Mouse (Mus musculus): ENCODE measurements around the gene Hmmr. TPM values are rescaled to one million over a fixed set of nuclear protein-coding genes. Genes with fewer than 3 reads are reported as not detected.
"Not testable (repeated sequence)": the region's sequence is repeated elsewhere in the genome, so short reads cannot be mapped to it uniquely, and the experiment has no call there.

Hmmr gene
- polyA plus RNA-seq, 1 experiment from 2014 or later: 55.0 TPM

DNA sequence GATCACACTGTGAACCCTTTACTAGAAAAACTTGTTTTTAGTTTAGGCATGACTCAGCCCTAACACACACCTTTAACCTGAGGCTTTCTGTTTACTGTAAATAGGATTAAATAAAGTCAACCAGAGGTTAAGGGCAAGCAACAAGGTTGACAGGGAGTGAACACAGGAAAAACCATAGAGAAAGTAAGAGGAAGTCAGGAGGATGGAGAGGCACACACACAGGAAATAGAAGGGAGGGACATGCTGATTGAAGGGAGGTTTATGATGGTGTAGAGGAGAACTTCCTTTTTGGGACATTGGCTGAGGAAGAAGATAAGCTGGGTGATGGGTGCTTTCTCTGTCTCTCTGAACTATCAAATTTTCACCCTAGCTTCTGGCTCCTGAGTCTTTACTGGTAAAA lies 14.9 kb downstream of the Hmmr start:
- Histone ChIP-seq H3K27me3 (ENCODE audit: control insufficient read depth, insufficient read depth, low read length) (no peaks in the 10 kb centered on the region), H3K4me2 (replicated peaks; ENCODE audit: low read depth, low read length) (no peak overlapping the region), H3K9me3 (ENCODE audit: control insufficient read depth, low read length) (no peaks in the 10 kb centered on the region), H3K4me3 (ENCODE audit: low read depth, low read length) (no peak overlapping the region), H3K36me3 (ENCODE audit: control insufficient read depth, insufficient read depth, low read length) (0 out of 2 replicates have a peak, but pooled peaks cover 6% of the 10 kb centered on the region), H3K9ac (ENCODE audit: low read depth, low read length) (no peak overlapping the region), H3K27ac (ENCODE audit: low read depth, low read length) (no peak overlapping the region), H3K4me1 (replicated peaks; ENCODE audit: control insufficient read depth, insufficient read depth, low read length) (no peaks in the 10 kb centered on the region)
- ATAC-seq (ENCODE audit: low FRiP score) (no peak), DNase-seq (ENCODE audit: low spot score) (no peak)

DNA sequence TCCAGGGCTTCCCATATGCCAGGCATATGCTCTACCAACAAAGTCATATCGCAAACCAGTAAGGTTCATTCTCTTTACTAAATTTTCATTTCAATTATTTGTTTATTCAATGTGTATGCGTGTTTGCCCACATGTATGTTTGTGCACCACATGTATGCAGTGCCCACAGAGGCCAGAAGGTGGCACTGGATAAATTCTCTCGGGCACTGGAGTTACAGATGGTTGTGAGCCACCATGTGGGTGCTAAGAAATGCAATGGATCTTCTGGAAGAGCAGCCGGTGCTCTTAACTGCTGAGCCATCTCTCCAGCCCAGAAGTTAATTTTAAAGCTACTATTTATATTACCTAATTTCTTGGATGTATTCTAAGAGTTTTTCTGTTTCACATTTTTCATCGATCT lies 17.7 kb downstream of the Hmmr start:
- no peak overlapping the region for H3K4me3 ChIP-seq (ENCODE audit: low read depth, low read length)
- no peak for DNase-seq (ENCODE audit: low spot score)
- no peak for ATAC-seq (ENCODE audit: low FRiP score)
- WGBS: 97% methylated on average over 5 of the region's 5 CpGs
- H3K27ac ChIP-seq (ENCODE audit: low read depth, low read length): no peak overlapping the region
- no peak overlapping the region for H3K9ac ChIP-seq (ENCODE audit: low read depth, low read length)
- H3K27me3 ChIP-seq (ENCODE audit: control insufficient read depth, insufficient read depth, low read length): no peaks in the 10 kb centered on the region
- H3K4me1 ChIP-seq (replicated peaks; ENCODE audit: control insufficient read depth, insufficient read depth, low read length): no peaks in the 10 kb centered on the region
- H3K4me2 ChIP-seq (replicated peaks; ENCODE audit: low read depth, low read length): no peak overlapping the region
- H3K36me3 ChIP-seq (ENCODE audit: control insufficient read depth, insufficient read depth, low read length): 0 out of 2 replicates have a peak, but pooled peaks cover 4% of the 10 kb centered on the region
- no peaks in the 10 kb centered on the region for H3K9me3 ChIP-seq (ENCODE audit: control insufficient read depth, low read length)

DNA sequence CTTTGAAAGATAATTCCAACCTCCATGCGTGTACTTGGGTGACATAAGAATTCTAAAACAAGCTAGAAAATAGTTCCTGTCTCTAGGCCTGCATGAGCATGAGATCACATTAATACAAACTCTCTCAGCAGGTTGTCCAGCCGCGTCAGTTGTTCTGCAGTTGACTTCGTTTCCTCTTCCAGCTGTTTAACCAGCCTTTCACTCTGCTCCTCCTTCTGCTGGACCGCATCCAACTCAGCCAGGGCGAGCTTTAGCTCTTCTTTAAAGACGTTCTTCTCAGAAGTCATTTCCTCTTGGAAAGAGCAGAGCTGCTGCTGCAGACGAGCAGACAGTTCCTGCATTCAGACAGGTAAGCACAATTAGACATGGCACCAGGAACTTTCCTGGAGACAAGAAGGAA lies 19.4 kb downstream of the Hmmr start:
- Histone ChIP-seq H3K27me3 (ENCODE audit: control insufficient read depth, insufficient read depth, low read length) (no peaks in the 10 kb centered on the region), H3K9me3 (ENCODE audit: control insufficient read depth, low read length) (no peaks in the 10 kb centered on the region), H3K9ac (ENCODE audit: low read depth, low read length) (no peak overlapping the region), H3K36me3 (ENCODE audit: control insufficient read depth, insufficient read depth, low read length) (0 out of 2 replicates have a peak, but pooled peaks cover 10% of the 10 kb centered on the region), H3K27ac (ENCODE audit: low read depth, low read length) (no peak overlapping the region), H3K4me3 (ENCODE audit: low read depth, low read length) (no peak overlapping the region), H3K4me1 (replicated peaks; ENCODE audit: control insufficient read depth, insufficient read depth, low read length) (no peaks in the 10 kb centered on the region), H3K4me2 (replicated peaks; ENCODE audit: low read depth, low read length) (no peak overlapping the region)
- WGBS: 88% methylated on average over 8 of the region's 8 CpGs
- DNase-seq (ENCODE audit: low spot score) (no peak), ATAC-seq (ENCODE audit: low FRiP score) (no peak)

DNA sequence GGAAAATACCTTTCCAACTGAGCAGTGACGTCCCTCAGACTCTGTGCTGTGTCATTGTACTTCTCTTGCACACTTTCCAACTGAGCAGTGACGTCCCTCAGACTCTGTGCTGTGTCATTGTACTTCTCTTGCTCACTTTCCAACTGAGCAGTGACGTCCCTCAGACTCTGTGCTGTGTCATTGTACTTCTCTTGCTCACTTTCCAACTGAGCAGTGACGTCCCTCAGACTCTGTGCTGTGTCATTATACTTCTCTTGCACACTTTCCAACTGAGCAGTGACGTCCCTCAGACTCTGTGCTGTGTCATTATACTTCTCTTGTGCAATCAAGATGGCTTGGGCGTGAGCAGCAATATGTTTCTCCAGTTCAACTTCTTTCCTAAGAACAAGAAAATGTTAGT lies 23.3 kb downstream of the Hmmr start:
- H3K9me3 ChIP-seq (ENCODE audit: control insufficient read depth, low read length); DNase-seq (ENCODE audit: low spot score); H3K4me1 ChIP-seq (replicated peaks; ENCODE audit: control insufficient read depth, insufficient read depth, low read length); H3K4me3 ChIP-seq (ENCODE audit: low read depth, low read length); H3K27me3 ChIP-seq (ENCODE audit: control insufficient read depth, insufficient read depth, low read length); ATAC-seq (ENCODE audit: low FRiP score); H3K36me3 ChIP-seq (ENCODE audit: control insufficient read depth, insufficient read depth, low read length); H3K4me2 ChIP-seq (replicated peaks; ENCODE audit: low read depth, low read length); H3K27ac ChIP-seq (ENCODE audit: low read depth, low read length); H3K9ac ChIP-seq (ENCODE audit: low read depth, low read length): not testable (repeated sequence)
- 90% methylated on average over 6 of the region's 6 CpGs for WGBS

DNA sequence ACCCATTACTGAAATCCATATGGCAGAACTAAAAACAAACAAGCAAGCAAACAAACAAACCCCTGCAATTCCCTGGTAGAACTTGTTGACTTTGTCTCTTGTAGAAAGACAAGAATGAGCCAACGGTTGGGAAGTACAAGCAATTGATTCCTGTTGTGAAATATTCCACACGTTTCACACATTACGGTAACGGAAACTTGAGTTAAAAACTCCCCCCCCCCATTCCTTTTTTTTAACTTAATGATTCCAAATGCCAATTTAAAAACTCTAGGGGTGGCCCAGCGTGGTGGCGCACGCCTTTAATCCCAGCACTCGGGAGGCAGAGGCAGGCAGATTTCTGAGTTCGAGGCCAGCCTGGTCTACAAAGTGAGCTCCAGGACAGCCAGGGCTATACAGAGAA lies 38.1 kb downstream of the Hmmr start, which contains the start of gene Mat2b:
Mat2b (minus strand) TSS at position 101 of the 400 bp plus-strand sequence.
- Histone ChIP-seq H3K4me1 (replicated peaks; ENCODE audit: control insufficient read depth, insufficient read depth, low read length) (peaks cover 4% of the 10 kb centered on the region; the same call in 1 of the 2 replicates), H3K36me3 (ENCODE audit: control insufficient read depth, insufficient read depth, low read length) (no peaks in the 10 kb centered on the region), H3K9ac (ENCODE audit: low read depth, low read length) (peak within 1 kb of the TSS; percentile 79), H3K4me2 (replicated peaks; ENCODE audit: low read depth, low read length) (peak within 1 kb of the TSS; percentile 61), H3K9me3 (ENCODE audit: control insufficient read depth, low read length) (no peaks in the 10 kb centered on the region), H3K27ac (ENCODE audit: low read depth, low read length) (peak within 1 kb of the TSS; percentile 87), H3K4me3 (ENCODE audit: low read depth, low read length) (peak within 1 kb of the TSS; percentile 89), H3K27me3 (ENCODE audit: control insufficient read depth, insufficient read depth, low read length) (no peaks in the 10 kb centered on the region)
- no peak for ATAC-seq (ENCODE audit: low FRiP score)
- DNase-seq (ENCODE audit: low spot score): no peak
- 85% methylated on average over 9 of the region's 9 CpGs for WGBS

DNA sequence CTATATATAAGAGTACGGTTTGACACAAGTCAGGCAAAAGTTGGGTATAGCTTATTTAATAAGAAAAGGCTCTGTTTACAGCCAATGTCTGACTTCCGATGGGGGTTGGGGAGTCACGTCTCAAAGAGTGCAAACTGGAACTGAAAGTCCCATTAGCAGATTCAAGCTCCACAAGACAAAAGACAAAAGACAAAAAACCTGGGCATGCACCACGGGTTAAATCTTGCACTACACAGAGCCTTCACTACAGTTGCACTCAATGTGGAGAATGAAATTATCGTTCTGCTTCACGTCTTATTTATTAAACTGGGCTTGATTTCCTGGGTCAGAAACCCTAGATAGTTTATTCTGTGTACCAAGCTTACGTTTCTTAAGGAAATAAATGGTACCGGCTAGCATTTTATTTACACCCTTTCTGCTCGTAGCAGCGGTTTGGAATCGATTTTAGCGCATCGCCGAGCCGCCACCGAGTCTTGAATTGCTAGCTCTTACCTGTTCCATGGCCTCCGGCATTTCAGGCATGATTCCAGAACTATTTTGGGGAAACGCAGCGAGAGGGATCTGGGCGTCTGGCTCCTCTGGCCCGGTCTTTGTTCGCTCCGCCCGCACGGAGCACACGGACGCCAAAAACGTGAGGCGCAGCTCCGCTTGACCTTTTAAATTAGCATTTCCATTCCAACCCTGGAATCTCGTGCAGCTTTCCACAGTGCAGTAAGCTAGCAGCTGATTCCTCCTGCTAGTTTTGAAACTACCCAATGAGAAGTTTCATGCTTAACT lies 38.7 kb downstream of the Hmmr start:
- H3K9ac ChIP-seq (ENCODE audit: low read depth, low read length): peak overlapping the region; percentile 79
- peak; percentile 80 for DNase-seq (ENCODE audit: low spot score)
- ATAC-seq (ENCODE audit: low FRiP score): peak; percentile 69
- no peaks in the 10 kb centered on the region for H3K36me3 ChIP-seq (ENCODE audit: control insufficient read depth, insufficient read depth, low read length)
- no peaks in the 10 kb centered on the region for H3K9me3 ChIP-seq (ENCODE audit: control insufficient read depth, low read length)
- WGBS: under 1% methylated on average over 31 of the region's 31 CpGs
- H3K27me3 ChIP-seq (ENCODE audit: control insufficient read depth, insufficient read depth, low read length): no peaks in the 10 kb centered on the region
- peak overlapping the region; percentile 87 for H3K27ac ChIP-seq (ENCODE audit: low read depth, low read length)
- H3K4me3 ChIP-seq (ENCODE audit: low read depth, low read length): peak overlapping the region; percentile 89
- peaks cover 4% of the 10 kb centered on the region; the same call in 1 of the 2 replicates for H3K4me1 ChIP-seq (replicated peaks; ENCODE audit: control insufficient read depth, insufficient read depth, low read length)
- H3K4me2 ChIP-seq (replicated peaks; ENCODE audit: low read depth, low read length): peak overlapping the region; percentile 61

DNA sequence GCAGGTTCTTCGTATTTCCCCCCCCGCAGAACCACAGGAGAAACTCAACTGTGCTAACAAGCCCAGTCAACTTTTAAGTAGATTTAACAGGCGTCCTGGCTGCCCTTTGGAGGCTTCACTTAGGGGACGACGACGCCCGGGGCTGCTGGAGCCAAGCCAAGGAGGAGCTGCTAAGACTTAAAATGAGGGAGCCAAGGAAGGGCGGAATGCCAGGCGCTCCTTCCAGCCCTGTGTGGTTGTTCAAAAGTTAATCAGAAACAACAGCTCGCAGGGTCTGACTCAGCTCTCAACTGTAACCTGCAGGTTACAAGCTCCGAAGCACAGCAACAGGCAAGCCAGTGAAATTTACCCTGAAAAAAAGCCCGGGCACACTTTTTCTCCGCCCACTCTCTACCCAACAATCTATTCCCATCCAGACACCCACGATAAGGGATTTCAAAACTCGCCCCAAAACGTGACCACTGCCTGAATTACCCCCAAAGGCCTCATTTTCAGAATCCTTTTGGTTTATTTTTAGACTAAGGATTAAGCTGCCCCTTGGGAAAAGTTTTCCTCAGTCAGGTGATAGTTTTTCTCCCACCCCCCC lies 39.8 kb downstream of the Hmmr start:
- no peak for ATAC-seq (ENCODE audit: low FRiP score)

DNA sequence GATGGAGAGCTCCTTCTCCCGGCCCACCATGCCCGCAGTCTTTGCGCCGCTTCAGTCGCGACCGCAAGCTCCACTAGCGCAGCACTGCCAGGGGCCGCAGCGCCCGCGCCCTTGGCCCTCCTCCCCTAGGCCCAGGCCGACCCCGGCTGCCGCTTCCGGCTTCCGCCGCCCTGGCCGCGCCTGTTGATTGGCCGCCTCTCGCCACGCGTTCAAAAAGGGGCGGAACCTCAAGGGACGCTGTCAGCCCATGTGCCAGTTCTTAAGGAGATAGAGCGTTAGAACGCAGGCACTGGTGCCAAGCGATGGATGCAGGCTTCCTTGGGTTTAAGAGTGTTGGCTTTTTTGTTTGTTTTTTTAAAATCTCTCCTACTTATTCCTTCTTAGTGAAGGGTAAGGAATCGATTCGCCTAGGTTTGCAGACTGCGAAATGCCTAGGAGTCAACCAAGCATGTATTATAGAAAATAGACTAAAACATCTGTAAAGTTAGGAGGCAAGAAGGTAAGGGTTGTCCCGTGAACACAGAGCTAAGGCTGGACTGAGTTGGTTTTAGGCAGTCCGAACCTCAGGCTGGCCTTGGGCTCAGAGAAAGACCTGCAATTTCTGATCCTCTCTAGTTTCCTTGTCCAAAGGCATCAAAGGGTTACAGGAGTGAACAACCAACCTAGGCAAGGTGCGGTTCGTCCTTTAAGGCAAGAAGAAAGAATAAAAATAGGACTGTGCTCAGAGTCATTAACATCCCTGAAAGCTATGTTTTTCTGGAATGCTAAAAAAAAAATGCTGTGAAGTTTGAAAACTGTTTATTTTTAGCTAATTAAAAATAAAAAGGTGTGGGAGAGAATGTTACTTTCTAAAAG lies 40.5 kb downstream of the Hmmr start:
- no peaks in the 10 kb centered on the region for H3K27me3 ChIP-seq (ENCODE audit: control insufficient read depth, insufficient read depth, low read length)
- peak overlapping the region; percentile 89 for H3K4me3 ChIP-seq (ENCODE audit: low read depth, low read length)
- ATAC-seq (ENCODE audit: low FRiP score): peak; percentile 96
- H3K9me3 ChIP-seq (ENCODE audit: control insufficient read depth, low read length): no peaks in the 10 kb centered on the region
- peak overlapping the region; percentile 47 for H3K27ac ChIP-seq (ENCODE audit: low read depth, low read length)
- peak; percentile 94 for DNase-seq (ENCODE audit: low spot score)
- under 1% methylated on average over 31 of the region's 36 CpGs for WGBS
- H3K36me3 ChIP-seq (ENCODE audit: control insufficient read depth, insufficient read depth, low read length): no peaks in the 10 kb centered on the region
- peak overlapping the region; percentile 83 for H3K4me2 ChIP-seq (replicated peaks; ENCODE audit: low read depth, low read length)
- peaks cover 4% of the 10 kb centered on the region; the same call in 1 of the 2 replicates for H3K4me1 ChIP-seq (replicated peaks; ENCODE audit: control insufficient read depth, insufficient read depth, low read length)
- H3K9ac ChIP-seq (ENCODE audit: low read depth, low read length): peak overlapping the region; percentile 80

More for the DNA sequence above, 39.8 kb downstream of the Hmmr start:
- Histone ChIP-seq H3K4me2 (replicated peaks; ENCODE audit: low read depth, low read length) (peak overlapping the region; percentile 61), H3K9me3 (ENCODE audit: control insufficient read depth, low read length) (no peaks in the 10 kb centered on the region), H3K4me1 (replicated peaks; ENCODE audit: control insufficient read depth, insufficient read depth, low read length) (peaks cover 4% of the 10 kb centered on the region; the same call in 1 of the 2 replicates), H3K36me3 (ENCODE audit: control insufficient read depth, insufficient read depth, low read length) (no peaks in the 10 kb centered on the region), H3K27me3 (ENCODE audit: control insufficient read depth, insufficient read depth, low read length) (no peaks in the 10 kb centered on the region), H3K4me3 (ENCODE audit: low read depth, low read length) (peak overlapping the region; percentile 89), H3K27ac (ENCODE audit: low read depth, low read length) (0 out of 2 replicates have a peak overlapping the region, but pooled peaks have one; percentile 12), H3K9ac (ENCODE audit: low read depth, low read length) (peak overlapping the region; percentile 48)
- DNase-seq (ENCODE audit: low spot score): peak; percentile 58
- 2% methylated on average over 16 of the region's 16 CpGs for WGBS
